Mouse (Mus musculus): ENCODE data around the gene Cdcp2.

GRCm38 (mm10) chr4:107063214-107063613, 33.5 kb upstream of the Cdcp2 start:
- TF ChIP-seq CTCF (IDR thresholded peaks at IDR 0.05; ENCODE audit: borderline replicate concordance, insufficient read depth, low read depth, low read length) (no peak), POLR2A (IDR thresholded peaks at IDR 0.05; ENCODE audit: borderline replicate concordance, insufficient read depth, low read length) (no peak)
